Mouse (Mus musculus) embryonic facial prominence, embryonic 15.5 days (tissue): Measurements from ENCODE around the gene Magi2. TPM values are rescaled to one million over a fixed set of nuclear protein-coding genes. Genes with fewer than 3 reads are reported as not detected.

Source experiments
- ATAC-seq: fragments of 200-750 bp; cut with Nextera tagmentation; 2 replicates; pipeline ENCODE4 v1.8.0; 2017; ENCODE audit warnings: low read depth, moderate TSS enrichment; ENCODE audit not compliant: insufficient number of reproducible peaks, low FRiP score, low TSS enrichment
- H3K27ac ChIP-seq: fragments of 300-500 bp; sonication (generic); replicated peaks from 2 replicates; pipeline ENCODE4 v1.5.1; 2015; ENCODE audit warnings: mild to moderate bottlenecking, inconsistent platforms
- H3K27me3 ChIP-seq: fragments of 300-500 bp; sonication (generic); 2 replicates; pipeline ENCODE4 v1.6.1; 2015; ENCODE audit warnings: inconsistent platforms
- H3K36me3 ChIP-seq: fragments of 300-500 bp; sonication (generic); 2 replicates; pipeline ENCODE4 v1.6.1; 2015; ENCODE audit warnings: mild to moderate bottlenecking, inconsistent platforms
- H3K4me1 ChIP-seq: fragments of 300-500 bp; sonication (generic); 2 replicates; pipeline ENCODE4 v1.6.1; 2015; ENCODE audit warnings: inconsistent platforms
- H3K4me2 ChIP-seq: fragments of 300-500 bp; sonication (generic); replicated peaks from 2 replicates; pipeline ENCODE4 v1.6.1; 2015; ENCODE audit warnings: mild to moderate bottlenecking, inconsistent platforms
- H3K4me3 ChIP-seq: fragments of 300-500 bp; sonication (generic); replicated peaks from 2 replicates; pipeline ENCODE4 v1.5.1; 2015; ENCODE audit warnings: mild to moderate bottlenecking, inconsistent platforms
- H3K9ac ChIP-seq: fragments of 300-500 bp; sonication (generic); 2 replicates; pipeline ENCODE4 v1.6.1; 2015; ENCODE audit warnings: inconsistent platforms
- H3K9me3 ChIP-seq: fragments of 300-500 bp; sonication (generic); replicated peaks from 2 replicates; pipeline ENCODE4 v1.6.1; 2016; ENCODE audit warnings: inconsistent platforms
- WGBS: fragments of 180-500 bp; shearing (Covaris S2); methylation state at CpG from one replicate; pipeline ENCODE4 v1.1.7; 2015; 5-methylcytosine and 5-hydroxymethylcytosine counted together
- polyA plus RNA-seq: library from polyadenylated mRNA; unstranded; fragments of >200 nt; fragmentation: Nextera tagmentation; extraction: Ambion mirVana; gene quantifications from 2 replicates; pipeline ENCODE4 v1.2.1, GENCODE M21; 2015

Gene Magi2
- polyA plus RNA-seq, 1 experiment from 2014 or later, result 6.8 TPM

GRCm38 (mm10) chr5:20303056-20303965 lies 1076.5 kb downstream of the Magi2 start:
- no peaks in the 10 kb centered on the region for H3K9me3 ChIP-seq
- no peak for ATAC-seq
- no peak overlapping the region for H3K9ac ChIP-seq
- no peaks in the 10 kb centered on the region for H3K36me3 ChIP-seq
- WGBS, result 85% methylated on average over 8 of the region's 8 CpGs
- no peak overlapping the region for H3K4me2 ChIP-seq
- H3K4me1 ChIP-seq, result no peaks in the 10 kb centered on the region
- no peaks in the 10 kb centered on the region for H3K27me3 ChIP-seq
- H3K4me3 ChIP-seq, result no peak overlapping the region
- H3K27ac ChIP-seq, result no peak overlapping the region

- Histone ChIP-seq H3K4me1 (no peaks in the 10 kb centered on the region), H3K36me3 (no peaks in the 10 kb centered on the region), H3K27me3 (no peaks in the 10 kb centered on the region), H3K9me3 (no peaks in the 10 kb centered on the region), H3K4me2 (no peak overlapping the region), H3K27ac (no peak overlapping the region), H3K9ac (no peak overlapping the region), H3K4me3 (no peak overlapping the region)
- no peak for ATAC-seq
- 65% methylated on average over 2 of the region's 2 CpGs for WGBS
These were observed 1094.1 kb downstream of the Magi2 start for GRCm38 (mm10) chr5:20320970-20321369.

GRCm38 (mm10) chr5:20325290-20325689 lies 1098.5 kb downstream of the Magi2 start:
- H3K9ac ChIP-seq, result no peak overlapping the region
- no peaks in the 10 kb centered on the region for H3K9me3 ChIP-seq
- ATAC-seq, result no peak
- 36% methylated on average over 2 of the region's 2 CpGs for WGBS
- no peaks in the 10 kb centered on the region for H3K4me1 ChIP-seq
- H3K4me3 ChIP-seq, result no peak overlapping the region
- H3K4me2 ChIP-seq, result no peak overlapping the region
- H3K36me3 ChIP-seq, result no peaks in the 10 kb centered on the region
- H3K27ac ChIP-seq, result no peak overlapping the region
- H3K27me3 ChIP-seq, result no peaks in the 10 kb centered on the region

GRCm38 (mm10) chr5:20328901-20329300 lies 1102.1 kb downstream of the Magi2 start:
- no peaks in the 10 kb centered on the region for H3K4me1 ChIP-seq
- ATAC-seq, result no peak
- no peaks in the 10 kb centered on the region for H3K36me3 ChIP-seq
- H3K9me3 ChIP-seq, result no peaks in the 10 kb centered on the region
- no peaks in the 10 kb centered on the region for H3K27me3 ChIP-seq
- H3K27ac ChIP-seq, result no peak overlapping the region
- H3K9ac ChIP-seq, result no peak overlapping the region
- no peak overlapping the region for H3K4me3 ChIP-seq
- H3K4me2 ChIP-seq, result no peak overlapping the region
- 44% methylated on average over 1 of the region's 1 CpGs for WGBS

GRCm38 (mm10) chr5:20330025-20330424 lies 1103.2 kb downstream of the Magi2 start:
- H3K27ac ChIP-seq, result no peak overlapping the region
- no peaks in the 10 kb centered on the region for H3K27me3 ChIP-seq
- H3K9me3 ChIP-seq, result no peaks in the 10 kb centered on the region
- H3K4me2 ChIP-seq, result no peak overlapping the region
- WGBS, result 72% methylated on average over 3 of the region's 3 CpGs
- H3K36me3 ChIP-seq, result no peaks in the 10 kb centered on the region
- no peaks in the 10 kb centered on the region for H3K4me1 ChIP-seq
- no peak overlapping the region for H3K9ac ChIP-seq
- ATAC-seq, result no peak
- H3K4me3 ChIP-seq, result no peak overlapping the region

GRCm38 (mm10) chr5:20332574-20332973 lies 1105.7 kb downstream of the Magi2 start:
- no peak overlapping the region for H3K4me3 ChIP-seq
- no peak overlapping the region for H3K9ac ChIP-seq
- no peak for ATAC-seq
- H3K9me3 ChIP-seq, result no peaks in the 10 kb centered on the region
- H3K36me3 ChIP-seq, result no peaks in the 10 kb centered on the region
- H3K4me1 ChIP-seq, result no peaks in the 10 kb centered on the region
- WGBS, result 69% methylated on average over 4 of the region's 4 CpGs
- no peak overlapping the region for H3K4me2 ChIP-seq
- H3K27me3 ChIP-seq, result no peaks in the 10 kb centered on the region
- H3K27ac ChIP-seq, result no peak overlapping the region

- Histone ChIP-seq H3K9ac (no peak overlapping the region), H3K27me3 (no peaks in the 10 kb centered on the region), H3K9me3 (no peaks in the 10 kb centered on the region), H3K4me1 (no peaks in the 10 kb centered on the region), H3K36me3 (no peaks in the 10 kb centered on the region), H3K27ac (no peak overlapping the region), H3K4me3 (no peak overlapping the region), H3K4me2 (no peak overlapping the region)
- ATAC-seq, result no peak
These were observed 1107.7 kb downstream of the Magi2 start for GRCm38 (mm10) chr5:20334549-20334948.

- Histone ChIP-seq H3K4me3 (no peak overlapping the region), H3K4me1 (no peaks in the 10 kb centered on the region), H3K9ac (no peak overlapping the region), H3K27ac (no peak overlapping the region), H3K9me3 (no peaks in the 10 kb centered on the region), H3K36me3 (no peaks in the 10 kb centered on the region), H3K27me3 (no peaks in the 10 kb centered on the region), H3K4me2 (no peak overlapping the region)
- no peak for ATAC-seq
- WGBS, result 88% methylated on average over 8 of the region's 8 CpGs
These were observed 1126.1 kb downstream of the Magi2 start for GRCm38 (mm10) chr5:20352941-20353340.

GRCm38 (mm10) chr5:20358437-20358836 lies 1131.6 kb downstream of the Magi2 start:
- Histone ChIP-seq H3K4me3 (no peak overlapping the region), H3K27ac (no peak overlapping the region), H3K4me1 (no peaks in the 10 kb centered on the region), H3K9ac (no peak overlapping the region), H3K9me3 (no peaks in the 10 kb centered on the region), H3K4me2 (no peak overlapping the region), H3K27me3 (no peaks in the 10 kb centered on the region), H3K36me3 (no peaks in the 10 kb centered on the region)
- no peak for ATAC-seq
- WGBS, result 71% methylated on average over 5 of the region's 5 CpGs

- ATAC-seq, result no peak
- Histone ChIP-seq H3K9me3 (no peaks in the 10 kb centered on the region), H3K27me3 (no peaks in the 10 kb centered on the region), H3K4me3 (no peak overlapping the region), H3K36me3 (no peaks in the 10 kb centered on the region), H3K27ac (no peak overlapping the region), H3K4me1 (no peaks in the 10 kb centered on the region), H3K9ac (no peak overlapping the region), H3K4me2 (no peak overlapping the region)
- 73% methylated on average over 3 of the region's 3 CpGs for WGBS
These were observed 1132.2 kb downstream of the Magi2 start for GRCm38 (mm10) chr5:20359021-20359420.

GRCm38 (mm10) chr5:20362154-20362553 lies 1135.3 kb downstream of the Magi2 start:
- Histone ChIP-seq H3K4me3 (no peak overlapping the region), H3K9ac (no peak overlapping the region), H3K27ac (no peak overlapping the region), H3K27me3 (no peaks in the 10 kb centered on the region), H3K4me2 (no peak overlapping the region), H3K9me3 (no peaks in the 10 kb centered on the region), H3K4me1 (no peaks in the 10 kb centered on the region), H3K36me3 (no peaks in the 10 kb centered on the region)
- no peak for ATAC-seq
- 81% methylated on average over 3 of the region's 3 CpGs for WGBS

- Histone ChIP-seq H3K4me3 (no peak overlapping the region), H3K4me2 (no peak overlapping the region), H3K27ac (no peak overlapping the region), H3K36me3 (no peaks in the 10 kb centered on the region), H3K9ac (no peak overlapping the region), H3K9me3 (no peaks in the 10 kb centered on the region), H3K4me1 (no peaks in the 10 kb centered on the region), H3K27me3 (no peaks in the 10 kb centered on the region)
- WGBS, result 61% methylated on average over 5 of the region's 5 CpGs
- ATAC-seq, result no peak
These were observed 1136.4 kb downstream of the Magi2 start for GRCm38 (mm10) chr5:20363216-20363615.
